Mouse (Mus musculus) forebrain, embryonic 10.5 days (tissue): ENCODE results near the gene Agap2. TPM values are rescaled to one million over a fixed set of nuclear protein-coding genes. Genes with fewer than 3 reads are reported as not detected.
A peak's percentile ranks its signal among the peaks of the same experiment; 100 is the strongest.

Experiments used
- DNase-seq: peaks from one replicate; pipeline ENCODE4 v3.0.0-alpha.2; 2017; ENCODE audit warnings: low spot score; ENCODE audit errors: extremely low spot score
- H3K27ac ChIP-seq: fragments of 300-500 bp; sonication (generic); 2 replicates; pipeline ENCODE4 v1.5.1; 2016; ENCODE audit warnings: mild to moderate bottlenecking
- H3K27me3 ChIP-seq: fragments of 300-500 bp; sonication (generic); 2 replicates; pipeline ENCODE4 v1.6.1; 2016; ENCODE audit warnings: mild to moderate bottlenecking; ENCODE audit not compliant: poor library complexity, severe bottlenecking
- H3K36me3 ChIP-seq: fragments of 300-500 bp; sonication (generic); replicated peaks from 2 replicates; pipeline ENCODE4 v1.6.1; 2016; ENCODE audit warnings: mild to moderate bottlenecking, moderate library complexity
- H3K4me1 ChIP-seq: fragments of 300-500 bp; sonication (generic); 2 replicates; pipeline ENCODE4 v1.6.1; 2016
- H3K4me3 ChIP-seq: fragments of 300-500 bp; sonication (generic); 2 replicates; pipeline ENCODE4 v1.5.1; 2016; ENCODE audit warnings: mild to moderate bottlenecking, moderate library complexity
- H3K9me3 ChIP-seq: fragments of 300-500 bp; sonication (generic); 2 replicates; pipeline ENCODE4 v1.6.1; 2016; ENCODE audit warnings: mild to moderate bottlenecking, moderate library complexity
- WGBS: fragments of 180-500 bp; shearing (Covaris S2); methylation state at CpG from one replicate; pipeline ENCODE4 v1.1.7; 2016; 5-methylcytosine and 5-hydroxymethylcytosine counted together
- polyA plus RNA-seq: library from polyadenylated mRNA; unstranded; fragments of >200 nt; fragmentation: Nextera tagmentation; extraction: Ambion mirVana; gene quantifications from 2 replicates; pipeline ENCODE4 v1.2.1, GENCODE M21; 2016

The Agap2 gene
- polyA plus RNA-seq, 1 experiment from 2014 or later: 0.10 TPM

DNA sequence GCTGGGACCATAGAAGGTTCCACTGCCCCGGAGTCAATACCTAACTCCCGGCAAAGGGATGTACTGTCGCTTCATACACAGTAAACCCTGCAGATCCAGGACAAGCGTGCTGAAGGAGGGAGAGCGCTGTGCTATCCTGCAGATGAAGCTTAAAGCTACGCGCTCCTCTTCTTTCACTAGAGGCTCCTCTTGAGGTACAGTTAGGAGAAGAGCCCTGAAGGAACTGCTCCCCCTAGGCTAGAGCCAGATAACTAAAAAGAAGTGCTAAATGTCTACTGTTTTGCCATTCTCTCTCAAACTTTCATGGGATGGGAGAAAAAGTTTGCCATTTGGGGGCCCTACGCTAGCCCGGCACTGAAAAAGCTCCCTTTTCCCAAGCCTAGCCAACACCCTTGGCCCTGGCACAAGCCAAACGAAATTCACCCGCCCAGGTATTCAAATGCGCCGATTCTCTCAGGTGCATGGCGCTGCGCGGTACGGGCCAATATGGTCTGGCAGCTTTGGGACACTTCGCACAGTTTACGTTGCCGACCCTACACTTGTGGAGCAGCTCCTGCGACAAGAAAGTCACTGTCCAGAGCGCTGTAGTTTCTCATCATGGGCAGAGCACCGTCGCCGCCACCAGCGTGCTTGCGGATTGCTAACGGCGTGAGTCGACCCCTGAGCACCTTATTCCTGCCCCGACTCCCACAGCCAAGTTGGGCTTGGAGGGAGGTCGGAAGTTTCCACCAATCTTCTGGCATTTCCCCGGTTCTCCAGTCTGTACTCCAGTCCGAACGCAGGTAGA is 26.3 kb upstream of the Agap2 start:
- peaks cover 61% of the 10 kb centered on the region for H3K27me3 ChIP-seq
- peaks cover 21% of the 10 kb centered on the region for H3K4me1 ChIP-seq
- no peaks in the 10 kb centered on the region for H3K9me3 ChIP-seq
- 4% methylated on average over 35 of the region's 35 CpGs for WGBS
- H3K36me3 ChIP-seq: peaks cover 41% of the 10 kb centered on the region
- peak; percentile 30 for DNase-seq
- peak overlapping the region; percentile 39 for H3K4me3 ChIP-seq
- no peak overlapping the region for H3K27ac ChIP-seq

DNA sequence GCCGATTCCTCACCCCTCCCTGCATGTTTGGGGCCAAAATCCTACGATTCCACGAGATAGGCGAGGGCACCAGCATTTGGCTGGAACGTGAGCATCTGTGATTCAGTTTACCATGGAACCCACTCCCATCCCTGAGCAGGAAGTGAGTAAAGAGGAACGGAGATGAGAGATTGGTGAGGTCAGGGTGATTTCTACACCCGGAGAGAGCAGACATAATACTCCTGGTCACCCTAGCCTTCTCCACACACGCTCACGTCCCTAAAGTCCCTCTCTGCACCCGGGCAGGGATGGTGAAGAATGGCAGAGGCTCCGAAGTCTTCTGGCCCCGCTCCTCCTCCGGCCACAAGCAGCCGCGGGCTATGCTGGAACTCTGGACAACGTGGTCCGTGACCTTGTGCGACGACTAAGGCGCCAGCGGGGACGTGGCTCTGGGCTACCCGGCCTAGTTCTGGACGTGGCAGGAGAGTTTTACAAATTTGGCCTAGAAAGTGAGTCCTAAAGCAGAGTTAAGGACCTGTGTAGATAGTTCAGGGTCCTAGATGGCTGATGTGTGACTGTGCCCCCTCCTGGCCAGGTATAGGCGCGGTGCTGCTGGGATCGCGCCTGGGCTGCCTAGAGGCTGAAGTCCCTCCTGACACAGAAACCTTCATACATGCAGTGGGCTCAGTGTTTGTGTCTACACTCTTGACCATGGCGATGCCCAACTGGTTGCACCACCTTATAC is 25.5 kb upstream of the Agap2 start:
- peak overlapping the region; percentile 39 for H3K4me3 ChIP-seq

DNA sequence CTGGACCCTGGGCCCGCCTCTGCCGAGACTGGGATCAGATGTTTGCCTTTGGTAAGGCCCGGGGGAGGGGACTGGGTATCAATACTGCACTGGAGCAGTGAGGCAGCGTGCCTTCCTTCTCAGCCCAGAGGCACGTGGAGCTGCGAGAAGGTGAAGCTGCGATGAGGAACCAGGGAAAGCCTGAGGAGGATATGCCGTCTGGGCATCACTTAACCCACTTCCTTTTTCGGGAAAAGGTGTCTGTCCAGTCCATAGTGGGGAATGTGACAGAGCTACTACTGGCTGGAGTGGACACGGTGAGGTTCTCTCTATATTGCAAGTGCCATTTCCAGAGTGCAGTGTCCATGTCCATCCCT is 25.0 kb upstream of the Agap2 start:
- Histone ChIP-seq H3K9me3 (no peaks in the 10 kb centered on the region), H3K4me3 (peak overlapping the region; percentile 39; the same call in 1 of the 2 replicates), H3K4me1 (peaks cover 21% of the 10 kb centered on the region), H3K36me3 (peaks cover 41% of the 10 kb centered on the region), H3K27ac (no peak overlapping the region), H3K27me3 (peaks cover 61% of the 10 kb centered on the region)
- WGBS: 17% methylated on average over 10 of the region's 10 CpGs
- no peak for DNase-seq

More for the DNA sequence above, 25.5 kb upstream of the Agap2 start:
- 3% methylated on average over 29 of the region's 29 CpGs for WGBS
- Histone ChIP-seq H3K27ac (no peak overlapping the region), H3K4me1 (peaks cover 21% of the 10 kb centered on the region), H3K27me3 (peaks cover 61% of the 10 kb centered on the region), H3K36me3 (peaks cover 41% of the 10 kb centered on the region), H3K9me3 (no peaks in the 10 kb centered on the region)
- DNase-seq: no peak

DNA sequence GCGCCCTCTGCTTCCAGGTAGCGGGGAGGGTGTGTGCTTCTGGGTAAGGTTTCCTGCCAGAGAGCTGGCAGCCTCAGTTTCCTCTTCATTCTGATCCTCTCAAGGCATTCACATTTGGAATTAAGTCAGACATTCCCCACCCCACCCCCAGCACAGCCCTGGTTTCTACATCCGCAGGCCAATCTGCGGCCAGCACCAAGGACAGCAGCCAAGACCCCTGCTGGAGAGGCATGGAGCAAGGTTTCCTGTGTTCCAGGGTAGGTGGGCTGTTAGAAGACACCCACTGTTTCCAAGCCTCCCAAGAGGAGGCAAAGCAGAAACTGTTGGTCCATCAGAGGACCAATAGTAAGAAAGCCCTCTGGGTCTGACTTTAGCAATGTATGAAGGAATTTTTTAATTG is 20.4 kb upstream of the Agap2 start:
- Histone ChIP-seq H3K36me3 (peaks cover 45% of the 10 kb centered on the region), H3K27ac (no peak overlapping the region), H3K4me1 (peaks cover 24% of the 10 kb centered on the region), H3K4me3 (no peak overlapping the region), H3K27me3 (peaks cover 48% of the 10 kb centered on the region), H3K9me3 (no peaks in the 10 kb centered on the region)
- WGBS: 74% methylated on average over 4 of the region's 4 CpGs
- no peak for DNase-seq

DNA sequence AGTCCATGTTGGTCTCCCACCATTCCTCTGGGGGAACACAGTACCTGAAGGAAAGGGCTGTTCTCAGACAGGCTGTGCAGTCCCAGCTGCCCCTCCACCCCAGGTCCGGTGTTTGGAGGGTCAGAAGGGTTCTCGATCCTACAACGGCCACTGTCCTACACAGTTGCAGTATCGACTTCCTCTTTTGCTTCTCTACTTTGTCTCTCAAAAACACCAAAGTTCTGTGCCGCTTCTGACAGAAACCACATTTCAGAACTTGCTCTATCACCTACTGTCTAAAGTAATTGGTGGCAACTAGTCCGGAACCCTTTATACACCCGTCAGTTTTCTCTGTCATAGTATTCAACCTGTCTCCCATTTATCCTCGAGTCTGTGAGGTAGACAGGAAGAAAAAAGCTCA is 19.7 kb upstream of the Agap2 start:
- Histone ChIP-seq H3K4me3 (no peak overlapping the region), H3K27ac (no peak overlapping the region), H3K4me1 (peaks cover 27% of the 10 kb centered on the region), H3K36me3 (peaks cover 45% of the 10 kb centered on the region), H3K9me3 (no peaks in the 10 kb centered on the region), H3K27me3 (peaks cover 48% of the 10 kb centered on the region)
- 95% methylated on average over 8 of the region's 8 CpGs for WGBS
- DNase-seq: no peak

DNA sequence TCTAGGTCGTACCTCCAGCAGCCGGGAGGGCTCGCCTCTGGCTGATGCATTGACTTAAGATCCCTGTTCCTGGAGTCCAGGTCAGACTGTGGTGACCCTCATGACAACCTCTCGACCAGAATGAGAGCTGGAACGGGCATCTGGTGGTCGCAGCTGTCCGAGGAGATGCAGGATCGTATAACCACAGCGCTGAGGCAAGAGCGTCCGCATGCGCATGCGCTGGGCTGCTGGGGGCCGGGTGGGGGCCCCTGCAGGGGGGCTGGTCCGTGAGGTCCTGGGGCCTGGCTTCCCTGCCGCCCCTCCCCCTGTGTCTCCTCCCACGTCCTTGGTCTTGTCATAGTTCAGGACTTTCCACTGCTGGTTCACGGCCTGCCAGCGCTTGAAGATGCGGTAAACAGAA is 18.6 kb upstream of the Agap2 start:
- DNase-seq: no peak
- Histone ChIP-seq H3K27ac (no peak overlapping the region), H3K9me3 (no peaks in the 10 kb centered on the region), H3K4me3 (no peak overlapping the region), H3K27me3 (peaks cover 48% of the 10 kb centered on the region), H3K36me3 (peaks cover 45% of the 10 kb centered on the region), H3K4me1 (peaks cover 37% of the 10 kb centered on the region)
- WGBS: 92% methylated on average over 20 of the region's 20 CpGs

DNA sequence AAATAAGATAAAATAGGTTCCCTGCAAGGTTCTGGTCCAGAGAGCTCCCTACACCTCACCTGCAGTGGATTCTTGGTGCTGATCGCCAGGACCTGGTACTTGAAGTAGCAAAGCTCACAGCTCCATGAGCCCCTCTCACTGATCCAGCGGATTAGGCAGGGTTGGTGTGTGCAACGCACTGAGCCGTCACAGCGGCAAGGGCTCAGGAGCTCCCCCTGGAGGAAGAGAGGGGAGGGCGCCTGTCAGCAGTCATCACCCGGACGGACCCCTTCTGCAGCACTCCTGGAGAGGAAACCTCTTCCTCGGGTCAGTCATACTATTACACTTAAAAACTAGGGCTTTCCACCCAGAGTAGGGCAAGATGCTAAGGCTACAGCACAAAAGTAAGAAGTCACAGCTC is 16.9 kb upstream of the Agap2 start:
- Histone ChIP-seq H3K36me3 (peaks cover 42% of the 10 kb centered on the region), H3K9me3 (no peaks in the 10 kb centered on the region), H3K27ac (peak overlapping the region; percentile 2; the same call in 1 of the 2 replicates), H3K4me3 (peak overlapping the region; percentile 97), H3K27me3 (peaks cover 42% of the 10 kb centered on the region), H3K4me1 (peaks cover 47% of the 10 kb centered on the region)
- 2% methylated on average over 9 of the region's 9 CpGs for WGBS
- DNase-seq: peak; percentile 83

DNA sequence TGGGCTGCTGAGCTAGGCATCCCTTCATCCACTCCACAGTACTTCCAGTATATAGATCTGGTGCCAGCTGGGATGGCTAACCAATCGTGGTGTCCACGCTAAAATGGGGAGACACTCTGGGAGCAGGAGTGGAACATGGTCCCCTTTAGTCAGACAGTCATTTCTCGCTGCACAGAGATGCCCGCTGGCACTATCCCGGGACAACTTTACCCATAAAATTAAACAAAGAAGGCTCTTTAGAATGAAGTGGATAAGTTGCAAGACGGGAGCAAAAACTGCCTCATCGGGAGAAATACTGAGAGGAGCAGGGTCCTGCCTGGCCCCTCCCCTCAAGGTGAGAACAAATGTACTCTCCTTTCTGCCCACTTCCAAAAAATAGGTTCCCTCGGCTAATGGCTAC is 16.4 kb upstream of the Agap2 start:
- peak overlapping the region; percentile 96; the same call in 1 of the 2 replicates for H3K27ac ChIP-seq
- DNase-seq: no peak
- peak overlapping the region; percentile 97 for H3K4me3 ChIP-seq

DNA sequence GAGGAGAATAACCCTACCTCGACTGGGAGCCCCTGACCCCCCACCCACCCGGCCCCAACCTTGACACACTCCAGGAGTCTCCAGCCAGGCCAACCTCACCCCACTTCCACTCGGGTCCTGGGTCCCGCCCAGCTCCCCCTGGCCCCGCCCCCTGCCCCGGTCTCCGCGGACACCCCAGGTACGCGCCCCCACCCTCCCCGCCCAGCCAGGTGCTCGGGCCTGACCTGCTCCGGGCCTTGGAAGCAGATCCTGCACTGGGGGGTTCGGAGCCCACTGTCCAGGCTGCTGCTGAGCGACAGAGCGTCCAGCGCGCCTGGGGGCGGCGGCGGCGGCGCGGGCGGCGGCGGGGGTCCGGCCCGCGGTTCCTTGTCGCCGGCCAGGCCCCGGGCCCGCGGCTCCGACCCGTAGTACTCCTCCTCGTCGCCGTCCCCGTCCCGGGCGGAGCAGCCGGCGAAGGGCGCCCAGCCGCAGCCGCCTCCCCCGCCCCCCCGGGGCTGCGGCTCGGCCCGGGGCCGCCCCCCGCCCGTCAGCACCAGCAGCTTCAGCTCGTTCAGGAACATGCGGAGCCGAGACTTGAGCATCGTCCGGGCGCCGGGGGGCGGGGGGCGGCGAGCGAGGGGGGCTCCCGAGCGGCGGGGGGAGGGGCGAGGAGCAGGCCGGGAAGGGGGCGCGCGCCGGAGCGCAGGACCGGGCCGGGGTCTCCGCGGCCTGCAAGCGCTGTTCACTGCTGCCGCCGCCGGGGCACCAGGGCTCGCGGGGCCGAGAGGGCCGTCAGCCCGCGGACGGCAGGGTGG is 15.7 kb upstream of the Agap2 start:
- Histone ChIP-seq H3K4me3 (peak overlapping the region; percentile 97), H3K9me3 (no peaks in the 10 kb centered on the region), H3K4me1 (peaks cover 49% of the 10 kb centered on the region), H3K27me3 (peaks cover 42% of the 10 kb centered on the region), H3K36me3 (peaks cover 36% of the 10 kb centered on the region), H3K27ac (peak overlapping the region; percentile 96)
- peak; percentile 52 for DNase-seq
- WGBS: 1% methylated on average over 76 of the region's 92 CpGs

More for the DNA sequence above, 16.4 kb upstream of the Agap2 start:
- Histone ChIP-seq H3K9me3 (no peaks in the 10 kb centered on the region), H3K27me3 (peaks cover 42% of the 10 kb centered on the region), H3K4me1 (peaks cover 47% of the 10 kb centered on the region), H3K36me3 (peaks cover 40% of the 10 kb centered on the region)
- WGBS: 11% methylated on average over 8 of the region's 8 CpGs

DNA sequence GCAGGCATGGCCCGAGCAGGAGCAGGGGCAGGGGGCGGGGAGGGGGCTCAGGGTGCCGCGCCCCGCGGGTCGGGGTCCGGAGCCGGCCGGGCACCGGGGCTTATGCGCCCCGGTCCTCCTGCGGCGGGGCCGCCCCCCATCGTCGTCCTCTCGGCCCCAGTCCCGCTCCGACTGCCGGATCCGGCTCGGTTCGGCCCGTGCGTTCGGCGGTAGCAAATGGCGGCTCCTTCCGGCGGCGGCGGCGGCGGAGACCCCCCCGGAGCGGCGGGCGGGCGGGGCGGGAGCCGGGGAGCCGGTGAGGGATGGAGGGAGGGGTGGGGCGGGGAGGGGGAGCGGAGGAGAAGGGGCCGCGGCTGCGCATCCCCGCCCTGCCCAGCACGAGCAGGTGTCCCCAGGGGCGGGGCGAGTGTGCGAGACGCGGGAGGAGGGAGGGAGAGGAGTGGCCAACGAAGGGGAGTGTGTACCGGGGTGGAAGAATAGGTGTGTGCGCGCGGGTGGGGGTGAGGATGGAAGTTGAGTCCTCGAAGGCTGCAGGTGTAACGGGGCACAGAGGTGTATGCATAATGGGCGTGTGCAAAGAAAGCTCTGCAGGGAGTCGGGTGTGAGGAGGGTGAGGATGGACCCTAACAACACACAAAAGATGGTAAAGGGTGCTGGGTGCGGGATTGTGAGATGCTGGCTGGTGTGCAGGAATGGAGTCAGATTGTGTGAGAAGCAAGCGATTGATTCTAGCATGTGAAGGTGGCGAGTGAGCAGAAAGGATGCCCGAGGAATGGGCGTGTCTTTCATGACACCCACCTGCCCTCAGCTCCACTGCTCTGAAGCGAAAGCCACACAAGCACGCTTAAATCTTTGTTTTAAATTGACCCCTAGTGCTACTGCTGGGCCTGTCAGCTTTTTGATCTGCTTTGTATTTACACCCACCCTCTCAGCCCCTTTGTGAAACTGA is 14.8 kb upstream of the Agap2 start, which contains the start of gene March9:
March9 (minus strand) TSS at position 217 of the 949 bp plus-strand sequence.
- under 1% methylated on average over 61 of the region's 72 CpGs for WGBS
- Histone ChIP-seq H3K27ac (peak within 1 kb of the TSS; percentile 96), H3K4me1 (peaks cover 58% of the 10 kb centered on the region), H3K9me3 (no peaks in the 10 kb centered on the region), H3K36me3 (peaks cover 36% of the 10 kb centered on the region), H3K4me3 (peak within 1 kb of the TSS; percentile 97), H3K27me3 (peaks cover 42% of the 10 kb centered on the region)
- peak; percentile 72 for DNase-seq

DNA sequence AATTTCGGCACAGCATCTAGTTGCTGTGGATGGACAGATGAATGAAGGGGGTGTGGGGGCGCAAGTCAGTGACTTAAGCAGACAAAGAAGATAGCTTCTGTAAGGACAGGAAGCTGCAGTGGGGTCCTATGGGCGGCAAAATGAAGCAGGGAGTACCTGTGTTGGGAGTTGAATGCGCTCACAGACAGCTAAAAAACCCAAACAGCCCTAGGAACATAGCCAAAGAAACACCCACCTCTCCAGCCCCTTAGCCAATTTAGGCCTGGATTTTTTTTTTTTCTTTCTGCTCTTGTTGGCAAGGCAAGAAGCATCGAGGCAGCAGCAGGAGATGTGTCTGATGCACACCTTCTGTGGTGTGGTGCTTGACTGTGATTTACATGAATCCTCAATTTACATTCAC is 14.0 kb upstream of the Agap2 start:
- 29% methylated on average over 5 of the region's 5 CpGs for whole genome bisulfite sequencing
- H3K27ac ChIP-seq: peak overlapping the region; percentile 65

More for the DNA sequence above, 14.0 kb upstream of the Agap2 start:
- H3K36me3 ChIP-seq: peaks cover 36% of the 10 kb centered on the region
- no peaks in the 10 kb centered on the region for H3K9me3 ChIP-seq
- H3K27me3 ChIP-seq: peaks cover 42% of the 10 kb centered on the region
- no peak for DNase-seq
- H3K4me3 ChIP-seq: peak overlapping the region; percentile 97
- peaks cover 66% of the 10 kb centered on the region for H3K4me1 ChIP-seq
